Mouse (Mus musculus) kidney, adult 2 months (tissue): ENCODE results near the gene Tbc1d4. TPM values are rescaled to one million over a fixed set of nuclear protein-coding genes. Genes with fewer than 3 reads are reported as not detected.

ENCODE experiments used
- DNase-seq: peaks from one replicate; pipeline ENCODE4 v3.0.0; 2021
- H3K27ac ChIP-seq: fragments of 200-500 bp; 2 replicates; pipeline ENCODE4 v1.5.1; 2012; ENCODE audit warnings: low read depth, low read length, control low read depth, inconsistent platforms; ENCODE audit not compliant: insufficient read depth
- H3K27me3 ChIP-seq: fragments of 200-500 bp; replicated peaks from 2 replicates; pipeline ENCODE4 v1.6.1; 2012; ENCODE audit warnings: mild to moderate bottlenecking, moderate library complexity, low read length, inconsistent platforms; ENCODE audit not compliant: control insufficient read depth, insufficient read depth
- H3K36me3 ChIP-seq: fragments of 200-500 bp; 2 replicates; pipeline ENCODE4 v1.6.1; 2012; ENCODE audit warnings: mild to moderate bottlenecking, moderate library complexity, low read length, inconsistent platforms; ENCODE audit not compliant: control insufficient read depth, insufficient read depth
- H3K4me1 ChIP-seq: fragments of 200-500 bp; 2 replicates; pipeline ENCODE4 v1.6.1; 2011; ENCODE audit warnings: low read length; ENCODE audit not compliant: control insufficient read depth, insufficient read depth
- H3K4me3 ChIP-seq: fragments of 200-500 bp; 2 replicates; pipeline ENCODE4 v1.5.1; 2011; ENCODE audit warnings: mild to moderate bottlenecking, low read depth, low read length, control low read depth; ENCODE audit not compliant: insufficient read depth
- CTCF ChIP-seq: fragments of 200-500 bp; conservative IDR thresholded peaks from 2 replicates; pipeline ENCODE4 v1.5.1; 2011; ENCODE audit warnings: low read depth, mild to moderate bottlenecking, control low read depth, low read length, moderate library complexity, mixed read lengths; ENCODE audit not compliant: insufficient read depth, insufficient read length
- POLR2A ChIP-seq: fragments of 200-500 bp; IDR thresholded peaks from one replicate; pipeline ENCODE4 v1.6.1; 2011; ENCODE audit warnings: low read depth, low read length, control low read depth
- WGBS: fragments of 180-500 bp; shearing (Covaris S2); methylation state at CpG from one replicate; pipeline ENCODE4 v1.1.7; 2018; 5-methylcytosine and 5-hydroxymethylcytosine counted together
- polyA plus RNA-seq: library from polyadenylated mRNA; depleted of rRNA; stranded (reverse); fragments of >200 nt; gene quantifications from 2 replicates; pipeline ENCODE4 v1.2.3, GENCODE M21; 2012

Gene Tbc1d4
- polyA plus RNA-seq, 1 experiment = 8.9 TPM

GRCm38 (mm10) chr14:101507956-101508355, 101.0 kb downstream of the Tbc1d4 start:
- Histone ChIP-seq H3K4me1 (0 out of 2 replicates have a peak, but pooled peaks cover 3% of the 10 kb centered on the region), H3K4me3 (no peak overlapping the region), H3K27me3 (no peaks in the 10 kb centered on the region), H3K36me3 (no peaks in the 10 kb centered on the region), H3K27ac (no peak overlapping the region)
- TF ChIP-seq POLR2A = no peak
- no peak for TF ChIP-seq CTCF
- WGBS = 94% methylated on average over 7 of the region's 7 CpGs
- no peak for DNase-seq

GRCm38 (mm10) chr14:101507146-101507545, 101.8 kb downstream of the Tbc1d4 start:
- Histone ChIP-seq H3K4me3 (no peak overlapping the region), H3K27ac (no peak overlapping the region), H3K27me3 (no peaks in the 10 kb centered on the region), H3K36me3 (no peaks in the 10 kb centered on the region), H3K4me1 (0 out of 2 replicates have a peak, but pooled peaks cover 3% of the 10 kb centered on the region)
- no peak for DNase-seq
- 87% methylated on average over 17 of the region's 17 CpGs for WGBS
- TF ChIP-seq POLR2A (no peak), CTCF (no peak)

DNA sequence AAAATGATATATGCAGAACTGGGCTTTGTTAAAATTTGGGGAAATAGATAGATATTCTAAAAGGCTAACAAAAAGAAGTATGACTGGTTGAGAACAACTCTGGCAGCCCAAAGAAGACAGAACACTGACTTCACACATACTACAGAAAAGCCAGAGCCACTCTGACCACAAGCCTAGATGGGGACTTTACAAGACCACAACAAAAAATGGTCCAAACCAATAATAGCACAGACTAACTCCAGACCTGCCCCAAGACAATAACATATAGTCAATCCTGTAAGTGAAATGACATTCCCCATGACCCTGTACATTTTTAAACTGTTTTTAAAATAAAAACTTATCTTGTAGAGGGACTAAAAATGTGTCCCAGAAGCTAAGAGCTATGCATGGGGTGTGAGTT, 103.2 kb downstream of the Tbc1d4 start:
- Histone ChIP-seq H3K4me3 (no peak overlapping the region), H3K27ac (no peak overlapping the region), H3K4me1 (no peaks in the 10 kb centered on the region), H3K36me3 (no peaks in the 10 kb centered on the region), H3K27me3 (no peaks in the 10 kb centered on the region)
- no peak for DNase-seq
- TF ChIP-seq POLR2A (no peak), CTCF (no peak)

- no peaks in the 10 kb centered on the region for H3K36me3 ChIP-seq
- H3K4me1 ChIP-seq = no peaks in the 10 kb centered on the region
- H3K27me3 ChIP-seq = no peaks in the 10 kb centered on the region
- H3K27ac ChIP-seq = no peak overlapping the region
- 94% methylated on average over 13 of the region's 13 CpGs for WGBS
- TF ChIP-seq CTCF = no peak
- TF ChIP-seq POLR2A = no peak
- DNase-seq = no peak
- no peak overlapping the region for H3K4me3 ChIP-seq
Measured at GRCm38 (mm10) chr14:101504473-101505200, 104.4 kb downstream of the Tbc1d4 start.

GRCm38 (mm10) chr14:101503168-101503961, 105.6 kb downstream of the Tbc1d4 start:
- H3K27ac ChIP-seq = no peak overlapping the region
- H3K27me3 ChIP-seq = no peaks in the 10 kb centered on the region
- no peak for DNase-seq
- no peaks in the 10 kb centered on the region for H3K36me3 ChIP-seq
- H3K4me3 ChIP-seq = no peak overlapping the region
- no peaks in the 10 kb centered on the region for H3K4me1 ChIP-seq
- TF ChIP-seq POLR2A (no peak), CTCF (no peak)
- WGBS = 79% methylated on average over 3 of the region's 3 CpGs

- Histone ChIP-seq H3K4me3 (no peak overlapping the region), H3K36me3 (no peaks in the 10 kb centered on the region), H3K27ac (no peak overlapping the region), H3K27me3 (no peaks in the 10 kb centered on the region), H3K4me1 (no peaks in the 10 kb centered on the region)
- no peak for DNase-seq
- WGBS = 83% methylated on average over 6 of the region's 6 CpGs
- TF ChIP-seq CTCF (no peak), POLR2A (no peak)
Measured at GRCm38 (mm10) chr14:101501868-101502267, 107.1 kb downstream of the Tbc1d4 start.

DNA sequence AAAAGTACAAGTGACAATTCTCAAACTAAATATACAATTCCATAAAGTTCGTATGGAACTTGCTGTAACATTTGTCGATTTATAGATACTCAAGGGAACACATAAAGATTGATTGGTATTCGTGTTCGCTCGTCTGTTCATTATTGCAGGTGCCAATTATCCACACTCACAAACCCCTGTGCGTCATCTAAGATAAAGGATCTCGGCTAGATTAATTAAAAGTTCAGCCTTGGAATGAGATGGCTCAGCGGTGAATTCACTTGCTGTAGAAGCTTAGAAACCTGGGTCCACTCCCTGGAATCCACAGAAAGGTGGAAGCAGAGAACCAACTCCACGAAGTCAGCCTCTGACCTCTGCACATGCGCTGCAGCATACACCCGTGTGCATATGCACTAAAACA, 107.5 kb downstream of the Tbc1d4 start:
- Histone ChIP-seq H3K36me3 (no peaks in the 10 kb centered on the region), H3K27ac (no peak overlapping the region), H3K4me1 (no peaks in the 10 kb centered on the region), H3K4me3 (no peak overlapping the region), H3K27me3 (no peaks in the 10 kb centered on the region)
- no peak for DNase-seq
- TF ChIP-seq POLR2A (no peak), CTCF (no peak)
- WGBS = 85% methylated on average over 11 of the region's 11 CpGs
